Mouse (Mus musculus): Measurements from ENCODE around the gene Cfap36. TPM values are rescaled to one million over a fixed set of nuclear protein-coding genes. Genes with fewer than 3 reads are reported as not detected.

Gene Cfap36
- polyA plus RNA-seq, 1 experiment: 308 TPM

DNA sequence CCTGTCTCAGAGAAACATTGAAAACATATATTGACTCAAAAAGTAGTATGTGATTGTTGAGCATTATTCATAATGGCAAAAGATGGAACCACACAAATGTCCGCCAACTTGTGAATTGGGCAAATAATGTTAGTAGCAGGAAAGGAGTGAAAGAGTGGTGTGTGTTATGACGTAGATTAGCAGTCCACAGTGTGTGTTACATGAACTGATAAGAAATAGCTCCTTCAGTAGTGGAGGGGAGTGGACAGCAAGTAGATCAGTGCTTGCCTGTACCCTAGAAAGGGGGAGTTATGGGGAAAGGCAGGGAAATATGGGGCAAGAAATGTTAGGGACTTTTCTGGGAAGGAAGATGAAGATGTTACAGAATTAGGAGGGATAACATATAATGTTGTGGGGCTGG is 31.0 kb downstream of the Cfap36 start:
- no peak overlapping the region for H3K27ac ChIP-seq (ENCODE audit: insufficient read depth, low read depth, low read length)
- no peaks in the 10 kb centered on the region for H3K4me1 ChIP-seq (ENCODE audit: control insufficient read depth, insufficient read depth, low read length)
- WGBS: 94% methylated on average over 2 of the region's 2 CpGs
- H3K4me3 ChIP-seq (ENCODE audit: insufficient read depth, low read depth, low read length): no peak overlapping the region
- TF ChIP-seq POLR2A (IDR thresholded peaks at IDR 0.05; ENCODE audit: insufficient read depth, low read depth, low read length) (no peak), CTCF (IDR thresholded peaks at IDR 0.05; ENCODE audit: insufficient read depth, low read depth, low read length) (no peak)

DNA sequence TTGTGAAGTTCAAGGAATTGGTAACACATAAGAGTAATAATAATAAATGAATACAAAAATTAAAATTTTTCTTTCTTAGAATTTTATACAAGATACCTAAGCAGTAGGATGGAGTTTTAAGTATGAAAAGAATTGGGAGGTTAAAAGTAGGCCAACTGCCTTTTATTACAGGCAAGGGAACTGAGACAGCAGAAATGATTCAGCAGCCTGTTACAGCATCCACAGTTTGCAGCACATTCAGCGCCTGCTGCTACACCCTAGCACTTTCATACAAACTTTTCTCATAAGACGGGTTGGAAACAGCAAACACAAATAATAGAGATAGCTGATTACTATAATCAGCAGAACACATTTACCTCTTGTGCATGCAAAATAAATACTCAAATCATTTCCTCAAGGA is 37.4 kb downstream of the Cfap36 start:
- TF ChIP-seq CTCF (IDR thresholded peaks at IDR 0.05; ENCODE audit: insufficient read depth, low read depth, low read length) (no peak), POLR2A (IDR thresholded peaks at IDR 0.05; ENCODE audit: insufficient read depth, low read depth, low read length) (no peak)
- 44% methylated on average over 2 of the region's 2 CpGs for WGBS
- H3K4me1 ChIP-seq (ENCODE audit: control insufficient read depth, insufficient read depth, low read length): no peaks in the 10 kb centered on the region
- no peak overlapping the region for H3K27ac ChIP-seq (ENCODE audit: insufficient read depth, low read depth, low read length)
- no peak overlapping the region for H3K4me3 ChIP-seq (ENCODE audit: insufficient read depth, low read depth, low read length)

DNA sequence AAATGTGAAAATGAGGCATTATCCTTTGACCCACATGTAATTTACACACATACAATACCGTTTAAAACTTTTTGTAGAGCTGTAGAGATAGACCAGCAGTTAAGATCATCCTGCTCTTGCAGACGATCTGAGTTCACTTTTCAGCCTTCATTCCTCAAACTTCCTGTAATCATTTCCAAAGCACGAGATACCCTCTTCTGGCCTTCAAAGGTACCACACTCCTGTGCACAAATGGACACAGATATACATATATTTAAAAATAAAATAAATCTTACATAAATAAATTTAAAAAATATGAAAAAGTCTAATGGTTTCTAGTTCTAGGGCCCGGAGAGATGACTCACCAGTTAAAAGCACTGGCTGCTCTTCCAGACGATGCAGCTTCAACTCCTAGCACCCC is 43.6 kb downstream of the Cfap36 start:
- no peaks in the 10 kb centered on the region for H3K4me1 ChIP-seq (ENCODE audit: control insufficient read depth, insufficient read depth, low read length)
- 60% methylated on average over 5 of the region's 5 CpGs for WGBS

DNA sequence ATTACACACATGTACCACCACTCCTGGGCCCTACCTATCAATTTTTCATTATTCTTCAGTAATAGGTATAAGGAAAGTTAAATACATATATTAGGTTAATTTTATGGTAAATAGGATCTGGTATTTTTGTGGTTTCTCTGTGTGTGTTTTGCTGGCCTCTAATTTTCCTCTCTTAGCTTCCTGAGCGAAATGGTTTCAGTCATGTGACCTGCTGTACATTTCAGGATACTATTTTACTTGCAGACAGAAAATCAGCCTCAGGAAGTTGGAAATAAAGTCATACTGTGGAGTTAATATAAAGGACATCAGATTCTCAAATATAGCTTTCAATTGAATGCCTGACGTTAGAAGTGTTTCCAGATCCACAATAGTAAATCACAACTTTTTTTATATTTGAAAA is 58.2 kb downstream of the Cfap36 start:
- Histone ChIP-seq H3K27ac (ENCODE audit: insufficient read depth, low read depth, low read length) (no peak overlapping the region), H3K4me1 (ENCODE audit: control insufficient read depth, insufficient read depth, low read length) (no peaks in the 10 kb centered on the region), H3K4me3 (ENCODE audit: insufficient read depth, low read depth, low read length) (no peak overlapping the region)
- 62% methylated on average over 2 of the region's 2 CpGs for WGBS
- no peak for TF ChIP-seq POLR2A (IDR thresholded peaks at IDR 0.05; ENCODE audit: insufficient read depth, low read depth, low read length)
- no peak for TF ChIP-seq CTCF (IDR thresholded peaks at IDR 0.05; ENCODE audit: insufficient read depth, low read depth, low read length)

More for the DNA sequence above, 43.6 kb downstream of the Cfap36 start:
- Histone ChIP-seq H3K27ac (ENCODE audit: insufficient read depth, low read depth, low read length) (no peak overlapping the region), H3K4me3 (ENCODE audit: insufficient read depth, low read depth, low read length) (no peak overlapping the region)
- TF ChIP-seq POLR2A (IDR thresholded peaks at IDR 0.05; ENCODE audit: insufficient read depth, low read depth, low read length): no peak
- no peak for TF ChIP-seq CTCF (IDR thresholded peaks at IDR 0.05; ENCODE audit: insufficient read depth, low read depth, low read length)

DNA sequence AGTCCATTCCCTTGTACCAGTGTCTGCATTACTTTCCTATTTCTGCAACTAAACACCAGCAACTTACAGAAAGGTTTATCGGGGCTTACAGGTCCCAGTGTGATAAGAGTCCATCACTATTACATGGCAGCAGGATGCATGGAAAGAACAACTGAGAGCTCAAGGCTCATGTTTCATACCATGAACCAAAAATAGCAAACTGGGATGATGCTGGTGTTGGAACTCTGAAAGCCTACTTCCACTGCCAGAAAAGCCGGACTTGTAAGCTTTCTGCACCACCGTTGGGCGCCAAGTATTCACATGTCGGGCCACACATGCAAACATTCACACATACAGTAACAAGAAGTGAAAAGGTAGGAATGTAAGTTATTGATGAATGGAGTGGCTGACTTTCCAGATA is 65.5 kb downstream of the Cfap36 start:
- TF ChIP-seq POLR2A (IDR thresholded peaks at IDR 0.05; ENCODE audit: insufficient read depth, low read depth, low read length) (no peak), CTCF (IDR thresholded peaks at IDR 0.05; ENCODE audit: insufficient read depth, low read depth, low read length) (no peak)
- 87% methylated on average over 5 of the region's 5 CpGs for WGBS
- no peak overlapping the region for H3K27ac ChIP-seq (ENCODE audit: insufficient read depth, low read depth, low read length)
- H3K4me3 ChIP-seq (ENCODE audit: insufficient read depth, low read depth, low read length): no peak overlapping the region
- no peaks in the 10 kb centered on the region for H3K4me1 ChIP-seq (ENCODE audit: control insufficient read depth, insufficient read depth, low read length)

DNA sequence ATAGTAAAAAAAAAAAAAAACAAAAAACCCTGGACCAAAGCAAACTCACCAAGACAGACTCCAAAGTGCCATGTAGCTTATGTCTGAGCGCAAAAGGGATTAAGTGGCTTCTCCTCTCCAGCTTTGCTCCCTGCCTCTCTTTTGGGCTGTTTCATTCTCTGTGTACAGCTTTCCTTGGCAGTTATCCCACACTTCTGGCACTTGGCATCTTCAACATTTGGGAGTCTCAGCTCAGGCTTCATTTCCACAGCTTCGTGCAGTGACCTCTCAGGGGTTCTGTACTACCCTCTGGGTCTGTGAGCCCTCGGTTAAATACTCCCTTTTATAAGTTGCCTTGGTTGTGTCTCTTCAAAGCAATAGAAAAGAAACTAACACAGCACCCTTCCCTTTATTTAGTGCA is 66.6 kb downstream of the Cfap36 start:
- Histone ChIP-seq H3K4me3 (ENCODE audit: insufficient read depth, low read depth, low read length) (no peak overlapping the region), H3K4me1 (ENCODE audit: control insufficient read depth, insufficient read depth, low read length) (no peaks in the 10 kb centered on the region), H3K27ac (ENCODE audit: insufficient read depth, low read depth, low read length) (no peak overlapping the region)
- 28% methylated on average over 3 of the region's 3 CpGs for WGBS
- TF ChIP-seq CTCF (IDR thresholded peaks at IDR 0.05; ENCODE audit: insufficient read depth, low read depth, low read length): no peak
- no peak for TF ChIP-seq POLR2A (IDR thresholded peaks at IDR 0.05; ENCODE audit: insufficient read depth, low read depth, low read length)

DNA sequence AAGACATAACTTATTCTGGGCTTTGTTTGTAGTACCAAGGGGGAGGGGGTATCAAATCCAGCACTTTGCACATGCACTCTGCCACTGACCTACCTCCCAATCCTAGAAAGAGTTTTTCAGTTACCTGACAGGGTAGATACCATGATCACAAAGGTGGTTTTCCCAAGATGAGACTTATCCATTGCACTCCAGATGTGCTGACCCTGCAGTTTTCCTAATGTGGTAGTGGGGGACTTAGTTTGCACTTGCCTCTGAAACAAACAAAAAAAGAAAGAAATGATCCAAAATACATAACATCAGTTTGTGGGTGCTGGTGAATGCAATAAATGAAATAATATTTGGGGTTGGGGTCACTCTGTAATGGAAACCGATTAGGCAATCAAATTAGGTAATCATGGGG is 67.9 kb downstream of the Cfap36 start:
- Histone ChIP-seq H3K27ac (ENCODE audit: insufficient read depth, low read depth, low read length) (no peak overlapping the region), H3K4me1 (ENCODE audit: control insufficient read depth, insufficient read depth, low read length) (no peaks in the 10 kb centered on the region), H3K4me3 (ENCODE audit: insufficient read depth, low read depth, low read length) (no peak overlapping the region)
- 93% methylated on average over 1 of the region's 1 CpGs for WGBS
- TF ChIP-seq POLR2A (IDR thresholded peaks at IDR 0.05; ENCODE audit: insufficient read depth, low read depth, low read length) (no peak), CTCF (IDR thresholded peaks at IDR 0.05; ENCODE audit: insufficient read depth, low read depth, low read length) (no peak)

DNA sequence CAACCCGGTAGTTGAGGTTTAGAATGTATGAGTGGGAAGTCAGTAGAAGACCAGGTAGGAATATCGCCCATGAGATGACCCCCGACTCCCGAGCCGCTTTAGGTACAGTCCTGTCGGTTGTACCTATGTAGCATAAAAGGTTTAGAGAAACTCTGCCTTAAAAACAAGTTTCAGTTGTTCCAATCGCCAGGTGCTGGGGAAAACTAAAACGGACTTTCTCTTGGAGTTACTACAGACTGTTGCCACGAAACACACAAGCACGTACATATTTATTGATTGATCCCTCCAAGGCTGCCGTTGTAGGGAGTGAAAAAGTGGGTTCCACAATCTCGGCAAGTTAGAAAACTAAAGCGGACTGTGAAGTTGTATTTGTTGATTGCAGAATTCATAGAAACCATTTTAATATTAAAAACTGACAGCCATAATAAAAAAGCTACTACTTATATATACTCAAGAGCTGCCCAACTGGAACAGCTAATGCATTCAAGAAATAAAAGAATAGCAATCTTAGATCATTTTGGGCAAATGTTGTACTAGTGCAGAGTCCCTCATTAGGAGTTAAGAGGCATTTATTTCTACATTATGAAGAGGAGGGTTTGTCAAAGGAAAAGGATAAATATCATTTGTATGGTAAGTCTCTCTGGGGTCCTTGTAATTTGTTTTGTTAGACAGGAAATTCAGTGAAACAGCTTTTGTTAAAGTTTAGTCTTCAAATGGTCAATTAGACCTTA is 73.3 kb downstream of the Cfap36 start:
- Histone ChIP-seq H3K27ac (ENCODE audit: insufficient read depth, low read depth, low read length) (no peak overlapping the region), H3K4me3 (ENCODE audit: insufficient read depth, low read depth, low read length) (peak overlapping the region; percentile 85), H3K4me1 (ENCODE audit: control insufficient read depth, insufficient read depth, low read length) (no peaks in the 10 kb centered on the region)
- 3% methylated on average over 13 of the region's 13 CpGs for WGBS
- TF ChIP-seq POLR2A (IDR thresholded peaks at IDR 0.05; ENCODE audit: insufficient read depth, low read depth, low read length): no peak
- no peak for TF ChIP-seq CTCF (IDR thresholded peaks at IDR 0.05; ENCODE audit: insufficient read depth, low read depth, low read length)

DNA sequence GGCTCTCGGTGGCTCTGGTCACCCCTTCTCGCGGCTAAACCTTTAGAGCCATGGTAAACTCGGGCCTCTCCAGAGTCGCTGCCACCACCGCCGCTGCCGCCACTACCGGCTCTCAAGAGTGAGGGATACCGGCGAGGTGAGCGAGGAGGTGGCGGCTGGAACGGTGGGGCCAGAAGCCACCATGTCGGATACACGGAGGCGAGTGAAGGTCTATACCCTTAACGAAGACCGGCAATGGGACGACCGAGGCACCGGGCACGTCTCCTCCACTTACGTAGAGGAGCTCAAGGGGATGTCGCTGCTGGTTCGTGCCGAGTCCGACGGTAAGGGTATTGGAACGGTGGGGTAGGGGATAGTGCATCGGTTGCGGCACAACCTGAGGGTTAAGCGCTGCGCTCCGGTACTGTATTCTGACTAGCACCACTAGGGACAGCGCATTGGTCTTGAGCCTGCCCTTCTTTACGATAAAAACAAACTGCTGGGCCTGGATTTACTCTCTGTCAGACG is 74.0 kb downstream of the Cfap36 start:
- Histone ChIP-seq H3K4me3 (ENCODE audit: insufficient read depth, low read depth, low read length) (peak overlapping the region; percentile 85), H3K27ac (ENCODE audit: insufficient read depth, low read depth, low read length) (peak overlapping the region; percentile 89), H3K4me1 (ENCODE audit: control insufficient read depth, insufficient read depth, low read length) (no peaks in the 10 kb centered on the region)
- 0 out of 2 replicates have a peak, but pooled peaks have one; percentile 21 for TF ChIP-seq CTCF (IDR thresholded peaks at IDR 0.05; ENCODE audit: insufficient read depth, low read depth, low read length)
- TF ChIP-seq POLR2A (IDR thresholded peaks at IDR 0.05; ENCODE audit: insufficient read depth, low read depth, low read length): no peak
- WGBS: under 1% methylated on average over 38 of the region's 38 CpGs
